Mouse (Mus musculus) fibroblast of lung, adult 2 months (primary cell): Measurements from ENCODE around the gene Thap11.

Experiments
- DNase-seq: peaks from one replicate; pipeline ENCODE4 v3.0.0-alpha.2; 2011; ENCODE audit warnings: low read depth

Gene Thap11

GRCm38 (mm10) chr8:105900941-105901616 lies 46.1 kb downstream of the Thap11 start:
- no peak for DNase-seq
